Mouse (Mus musculus) T-helper 1 cell (primary cell): Measurements from ENCODE around the gene Aktip.

Source experiments
- in situ Hi-C: fragments of 300-600 bp; cut with MboI, MseI; formaldehyde crosslinking; loops from one replicate; pipeline ENCODE4 v1.15.1; 2025; ENCODE audit warnings: high pct_unique_total_duplicates

Aktip gene

DNA sequence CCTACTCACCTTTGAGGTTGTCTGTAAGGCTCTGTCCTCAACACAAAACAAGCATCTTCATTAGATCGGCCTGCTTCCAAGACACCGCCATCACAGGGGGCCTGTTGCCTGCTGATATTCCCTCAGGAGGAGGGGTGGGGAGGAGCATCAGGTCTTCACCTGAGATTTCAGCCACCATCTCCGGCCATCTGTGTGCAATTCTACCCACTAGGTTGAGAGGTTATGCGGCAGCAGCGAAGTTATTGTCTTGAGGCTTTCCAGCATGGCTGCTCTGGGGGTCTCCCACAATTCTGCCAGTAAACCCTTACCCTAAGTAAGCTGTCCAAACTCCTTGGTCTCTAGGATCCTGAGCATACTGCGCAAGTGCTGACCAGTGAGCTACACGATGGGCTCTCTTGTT, at the start of gene Aktip:
Aktip (minus strand) TSS at position 101 of the 400 bp plus-strand sequence.
- in situ Hi-C loops, result loop anchor here (10.0 kb wide), 1 partner anchor 1145 kb away; no protein-coding TSS in a partner anchor

DNA sequence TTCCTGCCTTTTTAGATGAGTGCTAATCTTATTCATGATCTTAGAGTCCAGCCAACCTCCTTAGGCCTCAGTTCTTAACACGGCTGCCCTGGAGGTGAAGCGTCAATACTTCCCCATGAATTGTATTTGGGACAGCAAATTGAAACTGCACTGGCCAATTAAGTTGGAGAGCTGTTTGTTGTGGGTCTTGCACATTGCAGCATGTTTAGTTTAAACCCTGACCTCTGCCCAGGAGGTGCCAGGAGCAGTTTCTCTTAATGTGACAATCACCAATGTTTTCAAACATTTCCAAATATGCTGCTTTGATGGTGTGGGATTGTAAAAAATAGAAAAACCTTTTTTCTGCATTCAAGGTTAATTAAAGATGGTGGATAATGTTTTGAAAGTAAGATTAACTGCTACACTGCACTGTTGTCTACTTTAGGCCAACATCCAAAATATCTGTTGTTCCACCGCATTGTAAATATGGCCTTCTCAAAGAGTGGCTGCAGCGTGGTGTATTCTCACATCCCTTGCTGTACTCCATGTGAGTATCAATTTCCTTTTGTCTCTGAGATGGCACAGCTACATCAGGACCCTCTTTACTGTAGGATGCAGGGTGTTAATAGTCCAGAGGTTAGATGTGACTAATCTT, 46.2 kb upstream of the Aktip start:
- in situ Hi-C loops, result no loop called here

GRCm38 (mm10) chr8:91242721-91243120, 42.9 kb upstream of the Aktip start:
- in situ Hi-C loops, result no loop called here

- in situ Hi-C loops, result no loop called here
Measured at GRCm38 (mm10) chr8:91241873-91242519, 42.2 kb upstream of the Aktip start.

DNA sequence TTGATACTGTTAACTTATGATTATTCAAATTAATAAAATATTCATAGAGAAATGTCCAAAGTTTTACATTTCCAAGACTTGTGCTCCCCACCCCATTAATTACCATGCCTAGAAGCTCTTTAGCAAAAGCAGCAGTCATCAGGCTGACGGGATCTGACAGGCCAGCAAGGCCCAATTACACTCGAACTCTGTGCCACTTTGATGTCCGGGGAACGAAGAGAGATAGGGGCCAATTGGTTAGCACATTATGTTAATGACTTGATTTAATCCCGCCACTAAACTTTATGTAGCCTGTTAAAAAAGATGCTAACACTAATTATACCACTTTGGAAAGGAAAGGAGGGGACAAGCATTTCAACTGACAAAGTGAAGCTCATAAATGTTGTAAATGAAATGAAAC, 41.6 kb upstream of the Aktip start:
- in situ Hi-C loops, result no loop called here

GRCm38 (mm10) chr8:91237191-91237590, 37.4 kb upstream of the Aktip start:
- in situ Hi-C loops, result no loop called here

DNA sequence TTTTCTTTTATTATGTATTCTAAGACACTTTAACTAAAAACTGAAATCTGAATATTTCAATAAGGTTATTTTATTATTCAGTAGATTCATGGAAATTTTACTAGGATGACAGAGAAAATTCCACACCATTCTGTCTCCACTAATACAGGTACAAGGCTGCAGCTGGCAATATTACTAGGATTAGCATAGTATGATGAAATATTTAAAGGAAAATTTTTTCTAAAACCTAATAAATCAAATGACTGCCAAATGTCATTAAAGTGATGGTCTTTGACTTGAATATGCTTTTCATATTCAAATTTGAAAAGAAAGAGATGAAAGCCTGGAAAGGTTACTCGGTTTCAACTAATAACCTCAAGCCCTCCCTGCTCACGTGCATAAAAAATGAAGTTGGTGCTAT, 34.3 kb upstream of the Aktip start:
- in situ Hi-C loops, result no loop called here

DNA sequence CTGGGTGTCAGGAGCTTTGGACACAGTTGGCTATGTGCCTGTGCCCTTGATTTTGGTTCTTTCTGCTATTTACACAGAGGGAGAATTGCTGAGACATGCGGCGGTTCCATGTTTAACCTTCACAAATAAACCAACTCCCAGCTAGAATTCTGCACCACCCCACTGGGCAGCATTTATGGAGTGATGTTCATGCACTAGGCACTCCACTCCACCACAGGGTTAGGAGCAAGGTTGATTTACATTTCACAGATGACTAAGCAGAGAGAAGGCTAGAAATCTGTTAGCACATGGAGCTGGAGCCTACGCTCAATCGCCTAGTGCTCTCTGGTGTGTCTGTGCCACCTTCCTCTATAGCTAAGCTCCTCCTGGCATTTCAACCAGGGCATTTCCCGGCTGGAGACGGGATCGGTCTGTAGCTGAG, 27.7 kb upstream of the Aktip start:
- in situ Hi-C loops, result no loop called here

DNA sequence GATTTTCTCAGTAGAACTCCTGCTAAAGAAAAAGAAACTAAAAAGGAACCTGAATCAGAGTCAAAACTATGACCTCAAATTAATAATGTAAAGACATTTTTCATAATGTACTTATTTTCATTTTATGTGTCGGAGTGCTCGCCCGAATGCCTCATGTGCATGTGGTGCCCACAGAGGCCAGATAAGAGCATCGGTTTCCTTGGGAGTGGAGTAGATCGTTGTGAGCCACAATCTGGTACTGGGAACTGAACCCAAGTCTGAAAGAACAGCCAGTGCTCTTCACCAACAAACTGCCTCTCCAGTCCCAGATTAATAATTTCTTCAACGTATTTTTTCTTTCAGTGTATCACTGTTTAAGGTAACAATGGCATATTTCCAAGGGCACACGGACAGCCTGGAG, 24.5 kb upstream of the Aktip start:
- in situ Hi-C loops, result no loop called here

DNA sequence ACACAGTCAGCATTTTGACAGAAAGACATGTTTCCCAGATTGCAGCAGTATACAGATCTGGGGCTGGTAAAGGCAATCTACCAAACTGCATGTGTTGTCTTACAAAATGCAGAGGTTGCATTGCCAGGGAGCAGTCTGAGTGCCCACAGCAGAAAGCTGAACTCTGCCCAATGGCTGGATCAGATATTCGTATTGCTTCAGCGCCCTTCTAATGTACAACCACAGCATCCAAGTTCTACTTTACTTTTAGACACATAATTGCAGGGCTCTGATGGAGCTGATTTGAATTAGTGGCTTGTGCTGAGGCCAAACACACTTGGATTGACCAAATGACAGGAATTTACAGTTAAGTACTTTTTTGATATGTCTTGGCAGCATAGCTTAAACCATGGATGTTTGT, 22.1 kb upstream of the Aktip start:
- in situ Hi-C loops, result no loop called here

DNA sequence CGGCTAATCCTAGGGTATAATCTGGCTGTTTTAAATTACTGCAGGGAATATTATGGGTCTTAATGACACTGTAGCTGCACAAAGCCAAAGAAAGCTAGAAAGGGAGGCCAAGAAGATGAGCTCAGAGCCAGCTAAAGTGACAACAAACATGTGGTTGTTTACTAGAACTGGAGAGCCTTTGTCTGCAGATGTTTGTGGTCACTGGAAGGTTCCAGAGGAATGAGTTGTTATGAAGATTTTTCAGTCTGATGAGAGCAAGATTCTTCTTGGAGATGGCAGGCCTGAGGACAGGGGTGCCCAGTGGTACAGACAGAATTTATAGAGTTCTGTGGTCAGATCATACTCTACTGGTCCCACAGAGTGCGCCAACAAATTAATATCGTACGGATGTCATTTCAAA, 18.5 kb upstream of the Aktip start:
- in situ Hi-C loops, result no loop called here

DNA sequence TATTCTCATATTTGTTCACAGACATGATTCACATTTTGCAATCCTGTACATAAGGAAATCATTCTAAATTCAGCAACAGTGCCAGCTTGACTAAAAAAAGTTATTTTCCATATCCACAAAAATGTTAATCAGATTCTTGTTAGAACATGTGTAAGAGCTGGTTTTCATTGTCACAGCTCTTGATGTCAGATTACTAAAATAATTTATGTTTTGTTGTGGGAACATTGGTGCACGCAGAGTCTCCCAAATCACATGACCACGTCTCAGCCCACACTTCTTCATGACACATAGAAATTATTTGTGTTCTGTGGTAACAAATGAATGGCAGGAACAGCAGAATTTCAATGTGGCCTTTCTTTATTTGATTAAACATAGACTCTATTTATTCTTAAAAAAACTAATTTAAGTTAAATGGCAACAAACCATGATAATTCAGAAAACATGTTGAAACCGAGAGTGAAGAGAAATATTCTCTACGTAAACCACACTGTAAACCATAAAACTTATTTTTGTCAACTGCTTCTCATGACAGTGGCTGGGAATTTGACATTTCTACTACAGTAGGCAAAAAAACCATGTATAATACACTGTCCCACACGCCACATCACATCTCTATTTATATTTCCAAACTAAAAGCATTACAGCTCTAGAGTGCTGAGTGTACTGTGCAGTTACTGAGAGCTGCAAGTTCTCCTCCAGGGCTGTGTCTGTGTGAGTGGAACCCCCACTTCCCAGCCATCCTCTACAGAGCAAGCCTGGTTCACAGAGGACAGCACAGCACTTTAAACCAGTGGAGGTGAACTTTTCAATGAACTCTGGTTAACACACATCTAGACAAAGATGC, 17.5 kb upstream of the Aktip start:
- in situ Hi-C loops, result no loop called here

- in situ Hi-C loops, result no loop called here
Measured at GRCm38 (mm10) chr8:91214287-91214686, 14.5 kb upstream of the Aktip start.

- in situ Hi-C loops, result no loop called here
Measured at GRCm38 (mm10) chr8:91212948-91213347, 13.2 kb upstream of the Aktip start.

- in situ Hi-C loops, result no loop called here
Measured at GRCm38 (mm10) chr8:91209658-91210057, 9.9 kb upstream of the Aktip start.

DNA sequence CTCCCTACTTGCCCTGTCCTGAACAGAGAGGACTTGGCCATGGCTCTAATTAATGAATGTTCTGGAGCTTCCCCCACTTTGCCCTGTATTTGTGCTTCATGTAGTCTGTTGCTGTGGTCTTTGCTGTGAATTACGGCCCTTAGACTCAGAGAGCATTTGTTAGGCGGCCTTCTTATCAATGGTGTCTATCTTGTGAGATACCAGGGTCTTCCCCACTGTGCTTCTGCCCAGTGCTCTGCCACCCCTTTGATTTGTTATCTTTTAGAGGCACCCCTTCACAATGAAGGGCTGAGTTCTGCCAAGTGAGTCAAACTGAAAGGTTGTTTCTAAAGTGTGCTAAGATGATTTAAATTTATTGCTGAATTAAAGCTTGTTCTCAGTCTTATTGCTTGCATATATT, 7.9 kb upstream of the Aktip start:
- in situ Hi-C loops, result no loop called here

DNA sequence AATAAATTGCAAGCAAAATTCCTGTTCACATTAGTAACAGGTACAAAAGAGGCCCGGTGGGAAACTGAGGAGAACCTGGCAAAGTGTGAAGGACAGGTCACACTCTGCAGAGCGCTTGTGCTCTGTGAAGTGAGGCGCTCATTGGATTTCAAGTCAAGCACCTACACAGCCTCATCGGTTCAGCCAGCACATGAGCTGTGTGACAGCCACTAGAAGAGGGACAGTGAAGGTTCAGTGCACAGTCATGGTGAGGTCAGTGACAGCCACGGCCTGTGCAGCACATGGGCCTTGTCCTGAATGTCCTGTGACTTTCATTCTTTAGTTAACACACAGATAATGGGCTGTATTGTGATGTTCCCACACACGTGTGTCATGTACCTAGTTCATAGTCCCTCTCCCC, 6.1 kb upstream of the Aktip start:
- in situ Hi-C loops, result no loop called here

- in situ Hi-C loops, result no loop called here
Measured at GRCm38 (mm10) chr8:91201184-91201583, 1.4 kb upstream of the Aktip start.

DNA sequence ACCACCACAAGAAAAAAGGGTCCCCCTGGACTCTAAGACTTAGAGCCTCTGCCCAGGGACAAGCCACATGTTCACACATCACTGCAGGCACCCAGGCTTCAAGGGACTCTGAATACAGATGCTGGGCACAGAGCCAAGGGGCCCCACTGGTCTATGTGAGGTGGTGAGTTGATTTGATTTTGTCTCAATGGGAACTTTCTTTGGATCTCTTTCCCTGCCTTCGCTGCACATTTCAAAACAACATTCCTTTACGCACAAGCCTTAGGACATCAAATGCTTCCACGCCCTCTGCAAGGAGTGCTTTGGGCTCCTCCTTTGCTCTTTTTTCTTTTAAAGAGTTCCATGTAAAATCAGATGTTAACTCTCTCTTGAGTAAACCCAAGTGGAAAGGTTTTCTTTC, 1.7 kb downstream of the Aktip start:
- in situ Hi-C loops, result loop anchor here (10.0 kb wide), 1 partner anchor 1147 kb away; no protein-coding TSS in a partner anchor

DNA sequence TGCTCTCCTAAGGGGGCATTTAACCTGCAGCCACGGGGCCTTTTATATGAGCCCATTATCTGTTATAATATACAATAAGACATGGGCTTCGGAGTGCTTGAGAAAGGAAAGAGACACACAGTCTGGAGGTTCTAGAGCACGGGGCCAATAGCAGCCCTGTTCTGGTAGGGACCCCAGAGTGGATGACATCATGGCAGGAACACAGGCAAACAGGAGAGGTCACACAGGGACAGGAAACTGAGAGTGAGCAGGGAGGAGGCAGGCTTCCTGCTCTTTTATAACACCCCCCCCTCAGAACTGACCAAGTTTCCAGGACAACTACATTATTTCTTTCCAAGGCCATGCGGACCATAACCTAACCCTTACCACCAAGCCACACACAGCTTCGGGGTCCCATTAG, 2.5 kb downstream of the Aktip start:
- in situ Hi-C loops, result loop anchor here (10.0 kb wide), 1 partner anchor 1148 kb away; no protein-coding TSS in a partner anchor

GRCm38 (mm10) chr8:91196661-91197060, 3.1 kb downstream of the Aktip start:
- in situ Hi-C loops, result loop anchor here (10.0 kb wide), 1 partner anchor 1148 kb away; no protein-coding TSS in a partner anchor

DNA sequence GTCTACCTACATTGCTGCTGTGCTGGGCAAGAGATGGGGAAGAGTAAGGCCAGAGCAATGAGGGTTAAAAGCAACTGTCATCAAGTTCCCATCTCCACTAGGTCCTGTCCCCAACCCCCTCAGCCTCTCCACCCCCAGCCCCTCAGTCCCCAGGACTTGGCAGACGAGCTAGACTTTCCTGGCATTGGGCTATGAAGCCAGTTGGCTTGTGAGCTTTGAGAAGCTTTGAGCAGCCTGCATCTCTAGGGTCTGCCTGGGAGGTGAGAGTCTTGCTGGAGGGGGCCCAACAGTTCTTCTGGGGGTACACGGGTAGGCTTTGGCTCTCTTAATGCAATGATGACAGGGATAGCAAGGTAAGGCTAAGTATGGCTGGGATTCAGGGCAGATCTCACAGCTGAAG, 5.7 kb downstream of the Aktip start:
- in situ Hi-C loops, result loop anchor here (10.0 kb wide), 1 partner anchor 1151 kb away; no protein-coding TSS in a partner anchor
